Mouse (Mus musculus): ENCODE measurements around the gene Galnt9. TPM values are rescaled to one million over a fixed set of nuclear protein-coding genes. Genes with fewer than 3 reads are reported as not detected.
A peak's percentile ranks its signal among the peaks of the same experiment; 100 is the strongest.

Gene Galnt9
- total RNA-seq, 2 experiments from 2014 or later, result 87.0 to 117 TPM

GRCm38 (mm10) chr5:110627351-110627750 is 83.2 kb downstream of the Galnt9 start:
- peak in 1 of 2 experiments; percentile 36 for DNase-seq (ENCODE audit: low spot score in 2 of 2)

GRCm38 (mm10) chr5:110628156-110628555 is 84.0 kb downstream of the Galnt9 start:
- DNase-seq (ENCODE audit: low spot score in 2 of 2), result no peak

- no peak for DNase-seq (ENCODE audit: low spot score in 2 of 2)
Measured at GRCm38 (mm10) chr5:110629525-110630120, 85.5 kb downstream of the Galnt9 start.

- DNase-seq (ENCODE audit: low spot score in 2 of 2), result no peak
Measured at GRCm38 (mm10) chr5:110635951-110636707, 92.0 kb downstream of the Galnt9 start.

- no peak for DNase-seq (ENCODE audit: low spot score in 2 of 2)
Measured at GRCm38 (mm10) chr5:110638306-110639074, 94.3 kb downstream of the Galnt9 start.

GRCm38 (mm10) chr5:110639459-110639858 is 95.3 kb downstream of the Galnt9 start:
- peak; percentile 79 to 85 for DNase-seq (ENCODE audit: low spot score in 2 of 2)

- no peak for DNase-seq (ENCODE audit: low spot score in 2 of 2)
Measured at GRCm38 (mm10) chr5:110646377-110646776, 102.2 kb downstream of the Galnt9 start.

GRCm38 (mm10) chr5:110652719-110653648 is 108.8 kb downstream of the Galnt9 start, which contains the start of the genes Noc4l and Ddx51:
Gene Noc4l (minus strand): TSS chr5:110653417.
Gene Ddx51 (plus strand): TSS chr5:110653451.
- DNase-seq (ENCODE audit: low spot score in 2 of 2), result peak; percentile 97 to 98

GRCm38 (mm10) chr5:110653686-110654085 is 109.5 kb downstream of the Galnt9 start:
- DNase-seq (ENCODE audit: low spot score in 2 of 2), result no peak

- DNase-seq (ENCODE audit: low spot score in 2 of 2), result no peak
Measured at GRCm38 (mm10) chr5:110659682-110660081, 115.5 kb downstream of the Galnt9 start.

- no peak for DNase-seq (ENCODE audit: low spot score in 2 of 2)
Measured at GRCm38 (mm10) chr5:110664041-110664440, 119.9 kb downstream of the Galnt9 start.

GRCm38 (mm10) chr5:110664750-110665269 is 120.7 kb downstream of the Galnt9 start:
- DNase-seq (ENCODE audit: low spot score in 2 of 2), result no peak

GRCm38 (mm10) chr5:110665486-110666121 is 121.4 kb downstream of the Galnt9 start:
- no peak for DNase-seq (ENCODE audit: low spot score in 2 of 2)

Small RNAs within 50 kb of the gene (microRNA-seq; reads per million reads assigned to microRNA genes)
- 0.50 to 2.5 reads per million in 2 experiments for gene Mir7026

Other genes with a start within 250 kb of the Galnt9 start
- gene P2rx2, start 201.1 kb upstream of the Galnt9 start, total RNA-seq (2021), result under 1 TPM in 1 of 2 experiments, not detected in 1; 0.23 TPM
- gene Lrcol1, start 199.6 kb upstream of the Galnt9 start, total RNA-seq (2021), result not detected
- 10 to 100 TPM; 73.8 to 80.7 TPM for gene Fbrsl1, start 95.9 kb upstream of the Galnt9 start, total RNA-seq (2021)
- 10 to 100 TPM; 25.2 to 28.3 TPM for gene Noc4l, start 109.1 kb downstream of the Galnt9 start, total RNA-seq (2021)
- gene Ddx51, start 109.1 kb downstream of the Galnt9 start, total RNA-seq (2021), result 10 to 100 TPM; 22.2 to 24.7 TPM
- gene Ep400, start 226.4 kb downstream of the Galnt9 start, total RNA-seq (2021), result 100 to 1,000 TPM in 1 of 2 experiments, 10 to 100 TPM in 1; 96.6 to 103 TPM
- 10 to 100 TPM; 20.2 to 25.4 TPM for gene Pus1, start 236.3 kb downstream of the Galnt9 start, total RNA-seq (2021)